Mouse (Mus musculus): ENCODE data around the gene Dtnb.

The Dtnb gene

DNA sequence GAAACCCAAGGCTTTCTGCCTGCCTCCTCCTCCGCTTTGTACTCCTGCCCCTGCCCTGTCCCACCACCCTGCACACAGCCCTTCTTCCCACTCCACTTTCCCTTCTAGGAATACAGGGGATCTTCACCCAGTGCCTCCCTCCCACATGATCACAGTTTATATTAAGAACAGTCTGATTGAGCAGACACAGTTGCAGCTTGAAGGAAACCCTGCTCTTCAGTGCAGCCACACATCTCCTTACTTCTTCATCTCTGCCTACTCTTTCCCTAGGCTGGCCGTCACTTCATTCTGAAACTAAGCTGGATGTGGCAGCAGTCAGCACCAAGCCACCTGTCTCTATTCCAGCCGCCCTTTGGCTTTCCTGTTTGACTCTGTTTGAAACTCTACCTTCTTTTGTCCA lies 201.5 kb downstream of the Dtnb start:
- DNase-seq (ENCODE audit: low read depth, low spot score) = no peak

DNA sequence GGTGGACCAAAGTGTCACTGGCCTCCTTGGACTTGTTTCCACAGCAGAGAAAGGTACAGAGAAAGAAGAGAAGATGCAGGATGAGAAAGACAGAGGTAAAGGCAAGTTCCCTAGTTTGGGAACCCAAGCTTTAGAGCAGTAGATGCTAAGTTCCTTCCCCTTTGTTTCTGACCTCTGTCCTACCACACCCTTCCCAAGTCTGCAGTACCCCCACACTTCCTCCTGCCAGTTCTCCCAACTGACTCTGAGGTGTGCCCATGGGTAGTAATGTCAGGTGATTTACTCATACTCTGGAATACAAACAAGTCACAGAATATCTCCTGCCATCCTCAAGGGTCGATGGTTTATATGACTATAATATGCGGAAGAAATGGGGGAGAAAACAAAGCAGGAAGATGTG lies 203.8 kb downstream of the Dtnb start:
- DNase-seq (ENCODE audit: low read depth, low spot score) = no peak

DNA sequence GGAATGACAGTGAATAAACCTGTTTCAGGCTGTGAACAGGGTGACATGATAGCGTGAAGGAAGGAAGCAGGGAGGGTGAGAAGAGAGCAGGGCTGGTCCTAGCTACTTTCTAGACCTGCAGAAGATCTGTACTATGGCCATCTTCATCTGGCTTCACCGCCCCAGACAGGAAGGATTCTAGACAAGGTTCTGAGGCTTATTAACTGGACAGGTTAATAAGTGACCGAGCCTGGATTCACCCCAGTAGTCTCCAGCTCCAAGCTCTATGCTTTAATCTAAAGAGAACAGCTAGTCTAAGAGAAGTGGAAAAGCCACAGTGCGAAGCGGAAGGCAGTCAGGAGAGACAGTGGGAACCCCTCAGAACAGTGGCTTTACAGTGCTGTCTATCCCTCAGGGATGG lies 205.5 kb downstream of the Dtnb start:
- no peak for DNase-seq (ENCODE audit: low read depth, low spot score)

DNA sequence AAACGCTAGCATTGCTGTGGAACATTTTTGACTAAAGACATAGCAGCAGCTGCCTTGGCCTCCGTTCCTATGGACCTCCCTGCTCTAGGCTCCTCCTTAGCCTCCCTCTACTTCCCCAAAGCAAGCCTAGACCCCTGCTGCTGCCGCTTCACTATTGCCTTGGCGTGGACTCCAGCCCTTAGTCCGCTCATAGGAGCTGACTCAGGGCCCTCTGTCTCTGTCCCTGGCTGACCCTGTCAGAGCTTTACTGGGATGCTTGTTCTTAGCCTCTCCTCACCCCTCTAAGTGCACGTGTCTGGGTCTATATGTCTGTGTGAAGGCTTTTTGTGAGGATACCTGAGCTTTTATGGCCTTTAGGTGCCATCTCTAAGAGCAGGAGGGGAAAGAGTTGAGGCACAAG lies 206.1 kb downstream of the Dtnb start:
- DNase-seq (ENCODE audit: low read depth, low spot score) = no peak

DNA sequence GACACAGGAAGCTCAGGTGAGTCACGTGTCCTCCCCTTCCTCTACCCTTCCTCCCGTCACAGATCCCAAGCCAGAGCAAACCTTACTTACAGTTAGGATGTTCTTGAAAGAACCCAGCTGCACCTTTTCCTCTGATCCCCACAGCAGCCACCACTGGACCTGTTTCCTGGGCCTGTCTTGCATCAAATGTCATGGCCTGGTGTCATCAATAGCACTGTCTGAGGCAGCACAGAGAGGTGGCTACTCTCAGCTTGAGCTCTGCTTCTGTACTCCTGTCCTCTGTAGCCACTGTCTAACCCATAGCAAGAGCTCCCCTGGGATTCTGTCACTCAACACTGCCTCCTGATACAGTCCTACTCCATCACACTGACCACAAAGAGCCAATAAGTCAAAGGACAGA lies 207.5 kb downstream of the Dtnb start:
- DNase-seq (ENCODE audit: low read depth, low spot score) = no peak

DNA sequence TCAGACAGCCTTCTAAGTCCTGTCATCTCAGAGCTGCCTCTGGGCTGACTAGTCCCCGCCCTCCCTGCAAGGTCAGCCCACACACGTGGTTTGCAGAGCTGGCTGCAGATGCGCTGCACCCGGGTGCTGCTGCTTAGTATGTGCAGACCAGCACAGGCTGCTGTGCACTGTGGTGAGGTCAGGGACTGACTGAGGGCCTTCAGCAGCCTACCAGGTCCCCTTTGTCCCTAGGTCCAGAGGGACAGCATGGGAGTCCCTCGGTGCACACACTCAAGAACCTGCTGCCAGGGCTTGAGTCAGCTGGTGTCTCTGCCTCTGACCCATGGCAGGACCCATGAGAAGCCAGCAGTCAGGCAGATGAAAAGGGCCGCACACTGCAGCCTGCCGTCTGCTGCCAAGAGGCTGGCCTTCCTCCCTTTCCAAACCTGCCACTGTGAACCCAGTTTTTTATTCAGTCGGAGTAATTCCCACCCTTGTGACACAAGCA lies 208.3 kb downstream of the Dtnb start:
- DNase-seq (ENCODE audit: low read depth, low spot score) = peak; percentile 74

DNA sequence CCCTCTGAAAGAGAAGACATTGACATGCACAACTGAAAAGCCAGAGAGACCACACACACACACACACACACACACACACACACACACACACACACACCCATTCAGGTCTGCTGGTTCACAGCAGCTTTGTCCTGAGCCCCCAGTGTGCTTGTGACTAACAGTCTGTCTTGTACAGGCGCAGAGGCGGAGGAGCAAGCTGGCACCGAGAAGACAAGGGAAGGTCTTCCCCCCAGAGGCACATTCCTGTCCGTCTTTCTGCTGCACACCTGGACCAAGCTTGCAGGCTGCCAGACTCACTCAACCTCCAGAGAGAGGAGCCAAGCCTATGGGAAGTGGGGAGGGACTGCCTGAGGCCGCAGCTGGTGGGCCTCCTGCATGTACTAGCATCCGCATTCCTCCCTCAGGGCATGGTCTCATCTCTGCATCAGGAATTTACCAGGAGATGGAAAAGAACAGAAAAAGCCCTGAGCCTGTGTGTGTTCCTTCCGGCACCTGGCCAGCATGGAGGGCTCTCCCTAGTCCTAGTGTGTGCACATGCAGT lies 208.8 kb downstream of the Dtnb start:
- peak; percentile 77 for DNase-seq (ENCODE audit: low read depth, low spot score)

DNA sequence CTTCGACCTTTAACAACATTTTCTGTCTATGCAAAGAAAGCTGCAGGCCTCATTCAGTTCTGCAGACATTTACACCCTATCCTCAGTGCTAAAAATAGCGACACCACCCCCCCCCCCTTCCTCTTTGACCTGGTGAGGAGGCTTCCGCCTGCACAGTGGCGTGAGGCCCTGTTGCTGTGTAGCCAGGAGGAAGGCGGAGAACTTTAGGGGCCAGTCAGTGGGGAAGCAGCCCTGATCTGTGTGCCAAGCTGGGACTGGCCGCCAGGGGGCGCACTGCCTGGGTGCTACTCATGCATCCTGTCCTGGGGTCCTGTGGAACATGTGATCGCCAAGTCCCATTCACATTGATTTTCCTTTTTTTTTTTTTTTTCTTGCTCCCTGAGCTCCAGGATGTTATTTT lies 209.3 kb downstream of the Dtnb start:
- peak; percentile 87 for DNase-seq (ENCODE audit: low read depth, low spot score)

DNA sequence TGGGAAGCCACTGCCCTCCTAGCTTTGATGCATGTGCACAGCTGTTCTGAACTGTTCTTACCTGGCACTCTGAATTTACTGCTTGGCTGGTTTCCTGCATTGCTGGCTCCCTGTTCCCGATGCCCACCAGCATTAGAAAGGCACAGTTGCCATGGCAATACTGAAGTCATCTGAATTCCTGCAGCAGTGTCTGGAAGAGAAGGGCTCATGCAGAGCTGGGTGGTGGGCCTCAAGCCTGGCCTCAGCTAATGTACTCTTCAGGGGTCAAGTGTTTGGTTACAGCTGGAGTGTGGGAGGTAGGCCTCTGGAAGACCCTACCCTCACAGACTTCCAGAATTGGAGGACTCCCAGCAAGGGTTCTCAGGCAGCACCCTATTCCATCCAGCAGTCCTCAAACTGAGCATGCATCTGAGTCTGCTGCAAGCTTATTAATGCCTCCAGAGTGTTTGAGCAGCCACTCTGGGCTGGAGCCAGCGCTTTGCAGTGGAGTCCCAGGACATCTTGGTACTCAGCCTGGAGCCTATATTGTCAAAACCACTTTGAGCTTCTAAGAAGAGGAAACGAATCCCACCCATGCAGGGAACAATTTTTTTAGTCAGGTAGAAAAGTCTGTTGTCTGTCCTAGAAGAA lies 211.1 kb downstream of the Dtnb start:
- no peak for DNase-seq (ENCODE audit: low read depth, low spot score)

DNA sequence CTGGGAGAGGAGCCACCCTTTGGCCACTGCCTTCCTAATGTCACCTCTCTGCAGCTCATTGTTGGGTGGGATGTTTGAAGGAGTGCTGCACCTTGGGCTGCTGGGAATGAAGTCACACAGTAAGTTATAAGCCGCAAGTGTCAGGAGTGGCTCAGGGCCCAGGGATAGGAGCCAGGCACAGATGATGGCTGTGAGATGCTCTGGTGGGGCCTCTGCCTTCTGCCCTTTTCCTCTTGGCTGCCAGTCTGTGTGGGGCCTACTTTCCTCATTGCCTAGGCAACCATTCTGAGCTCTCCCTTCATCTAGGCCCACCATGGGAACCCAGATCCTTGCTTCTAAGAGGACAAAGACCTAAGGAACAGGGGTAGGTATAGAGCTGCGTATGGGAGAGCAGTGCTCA lies 212.1 kb downstream of the Dtnb start:
- no peak for DNase-seq (ENCODE audit: low read depth, low spot score)

DNA sequence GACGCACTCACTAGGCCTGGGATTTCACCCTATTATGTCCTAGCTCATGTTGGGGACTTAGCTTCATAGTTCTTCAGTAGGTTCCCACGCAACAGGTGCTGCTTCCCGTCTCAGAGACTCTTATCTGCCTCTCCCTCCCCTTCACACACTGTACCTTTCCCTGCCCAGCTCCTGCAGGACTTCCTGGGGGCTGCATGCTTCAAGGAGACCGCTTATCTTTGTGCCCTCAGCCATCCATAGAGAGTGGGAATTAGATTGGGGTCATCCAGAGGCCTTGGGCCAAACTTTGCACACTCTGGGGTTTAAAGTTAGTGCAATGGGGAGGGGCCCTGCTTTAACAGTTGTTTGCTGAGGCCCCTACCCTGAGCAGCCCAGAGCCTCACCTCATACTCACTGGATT lies 212.5 kb downstream of the Dtnb start:
- no peak for DNase-seq (ENCODE audit: low read depth, low spot score)

DNA sequence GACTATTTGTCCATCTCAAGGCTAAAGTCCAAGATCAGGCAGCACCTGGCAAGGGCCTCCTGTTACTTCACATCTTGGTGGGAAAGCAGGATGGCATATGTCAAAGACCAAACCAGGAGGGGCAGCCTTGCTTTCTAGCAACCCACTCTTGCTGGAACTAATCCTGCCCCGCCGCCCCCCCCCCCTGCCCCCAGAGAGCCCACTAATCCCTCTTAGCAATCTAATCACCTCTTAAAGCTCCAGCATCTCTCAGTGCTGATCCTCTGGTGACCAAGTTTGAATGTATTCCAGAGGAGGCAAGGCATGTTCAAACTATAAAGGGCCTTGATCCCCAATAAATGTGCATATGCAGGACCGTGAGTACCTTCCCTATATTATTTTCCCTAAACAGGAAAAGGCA lies 214.9 kb downstream of the Dtnb start:
- DNase-seq (ENCODE audit: low read depth, low spot score) = no peak

DNA sequence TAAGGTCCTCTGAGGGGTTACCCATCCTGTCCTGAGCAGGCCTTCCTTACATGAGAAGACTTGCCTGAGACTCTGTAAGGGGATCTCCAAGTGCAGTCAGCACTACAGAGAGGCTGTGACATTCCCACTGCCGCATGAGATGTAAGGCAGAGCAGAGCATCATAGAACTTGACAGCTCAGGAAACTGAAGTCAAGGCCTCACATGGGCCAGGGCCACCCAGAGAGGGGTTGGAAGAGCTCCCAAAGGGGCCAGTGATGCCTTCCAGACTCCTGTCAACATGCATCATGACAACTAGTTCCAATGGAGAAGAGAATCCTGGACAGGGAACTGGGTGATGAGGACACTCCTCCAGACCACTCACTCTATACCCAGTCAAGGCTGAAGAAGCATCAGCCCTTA lies 215.4 kb downstream of the Dtnb start:
- DNase-seq (ENCODE audit: low read depth, low spot score) = no peak

DNA sequence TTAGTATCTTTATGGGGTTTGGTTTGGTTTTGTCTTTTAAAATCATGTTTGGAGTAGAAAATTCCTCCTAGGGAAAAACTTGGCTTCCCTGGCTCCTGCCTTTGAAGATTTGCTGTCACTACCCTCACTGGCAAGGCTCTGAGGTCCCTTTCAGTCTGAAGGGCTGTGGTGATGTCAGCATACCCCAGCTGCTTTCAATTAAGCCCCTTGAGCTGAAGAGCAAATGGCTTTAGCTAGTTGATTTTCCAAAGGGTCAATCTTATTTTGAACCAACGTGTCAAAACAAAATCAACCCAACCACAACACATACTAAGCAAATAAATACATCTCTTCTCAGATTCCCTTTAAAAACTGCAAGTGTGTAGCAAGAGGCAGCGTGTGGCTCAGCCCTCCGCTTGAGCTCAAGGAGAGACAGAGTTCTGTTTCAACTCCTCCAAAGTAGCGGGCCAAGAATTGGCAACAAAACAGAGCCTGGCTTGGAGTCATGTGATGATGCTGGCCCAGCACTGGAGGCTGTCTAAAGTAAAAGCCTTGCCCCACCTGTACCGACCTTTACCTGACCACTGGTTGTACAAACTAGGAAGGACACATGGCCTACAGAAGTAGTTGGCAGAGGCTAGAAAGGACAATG lies 216.4 kb downstream of the Dtnb start:
- DNase-seq (ENCODE audit: low read depth, low spot score) = peak; percentile 58

DNA sequence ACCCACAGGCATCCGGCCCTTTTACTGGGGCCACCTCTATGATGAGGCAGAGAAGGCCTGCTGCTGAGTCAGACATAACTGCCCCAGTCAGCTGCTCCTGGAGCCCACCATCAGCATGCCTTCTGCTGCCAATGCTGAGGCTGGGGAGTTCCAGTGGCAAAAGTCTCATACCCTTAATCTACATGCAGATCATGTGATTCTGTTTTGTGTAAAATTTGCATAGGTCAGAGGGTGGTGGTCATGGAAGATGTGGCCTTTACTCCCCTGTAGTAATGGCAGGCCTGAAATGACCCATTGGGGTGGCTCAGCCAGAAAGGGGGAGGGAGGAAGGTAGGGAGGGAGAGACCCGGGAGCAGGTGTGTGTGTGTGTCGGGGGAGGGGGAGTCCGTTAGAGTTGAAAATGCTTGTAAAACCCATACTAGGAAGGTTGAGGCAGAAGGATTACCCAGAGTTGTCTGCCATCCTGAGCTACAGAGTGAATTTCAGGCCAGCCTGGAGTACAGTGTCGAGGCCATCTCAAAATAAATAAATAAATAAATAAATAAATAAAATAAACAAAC lies 217.5 kb downstream of the Dtnb start:
- no peak for DNase-seq (ENCODE audit: low read depth, low spot score)

DNA sequence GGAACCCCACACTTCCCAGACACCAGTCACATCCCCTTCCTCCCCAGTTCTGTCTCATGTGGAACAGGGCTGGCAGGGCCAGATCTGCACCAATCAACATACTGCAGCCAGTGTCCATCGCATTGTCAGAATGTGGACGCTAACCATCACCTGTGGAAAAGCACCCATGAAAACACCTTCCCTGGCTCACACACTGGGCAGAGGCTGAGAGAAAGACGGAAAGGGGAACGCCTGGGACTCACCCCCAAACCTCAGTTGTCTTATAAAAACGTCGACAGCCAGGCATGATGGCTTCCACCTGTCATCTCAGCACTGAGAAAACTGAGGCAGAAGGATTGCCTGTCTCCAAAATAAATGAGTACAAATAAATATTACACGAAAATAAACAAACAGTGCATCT lies 219.1 kb downstream of the Dtnb start:
- no peak for DNase-seq (ENCODE audit: low read depth, low spot score)

DNA sequence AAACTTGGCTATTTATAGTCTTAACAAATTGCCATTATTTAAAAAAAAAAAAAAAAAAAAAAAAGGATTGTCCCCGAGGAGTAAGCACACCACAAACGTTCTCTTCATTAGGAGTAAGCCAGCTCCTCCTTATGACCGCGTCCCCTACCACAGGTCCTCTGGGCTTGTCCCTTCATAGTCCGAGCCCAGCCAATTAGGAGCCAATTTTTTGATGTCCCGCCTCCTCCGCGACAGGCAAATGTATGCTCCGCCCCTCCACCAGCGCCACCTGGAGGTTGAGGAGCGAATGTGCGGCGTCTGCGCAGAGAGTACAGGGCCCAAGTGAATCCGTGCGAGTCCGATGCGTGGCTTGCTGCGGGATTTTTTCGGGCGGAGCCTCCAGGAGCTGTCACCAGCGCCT lies 219.6 kb downstream of the Dtnb start:
- peak; percentile 95 for DNase-seq (ENCODE audit: low read depth, low spot score)

DNA sequence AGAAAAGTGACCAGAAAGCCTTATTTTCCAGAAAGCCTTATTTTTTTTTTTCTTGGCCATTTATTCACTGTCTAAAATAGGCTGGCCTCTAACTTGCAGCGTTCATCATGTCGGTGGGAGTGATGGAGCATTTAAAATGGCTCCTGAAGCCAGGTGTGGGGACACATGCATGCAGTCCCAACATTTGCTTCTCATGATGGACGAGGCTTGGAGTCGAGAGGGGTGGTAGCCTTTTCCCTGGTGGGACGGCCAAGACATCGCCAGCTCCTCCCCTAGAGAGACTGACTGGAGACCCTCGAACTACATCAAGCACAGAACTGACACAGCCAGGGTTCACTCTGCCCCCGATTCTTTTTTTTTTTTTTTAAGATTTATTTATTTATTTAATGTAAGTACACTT lies 220.1 kb downstream of the Dtnb start:
- DNase-seq (ENCODE audit: low read depth, low spot score) = no peak

DNA sequence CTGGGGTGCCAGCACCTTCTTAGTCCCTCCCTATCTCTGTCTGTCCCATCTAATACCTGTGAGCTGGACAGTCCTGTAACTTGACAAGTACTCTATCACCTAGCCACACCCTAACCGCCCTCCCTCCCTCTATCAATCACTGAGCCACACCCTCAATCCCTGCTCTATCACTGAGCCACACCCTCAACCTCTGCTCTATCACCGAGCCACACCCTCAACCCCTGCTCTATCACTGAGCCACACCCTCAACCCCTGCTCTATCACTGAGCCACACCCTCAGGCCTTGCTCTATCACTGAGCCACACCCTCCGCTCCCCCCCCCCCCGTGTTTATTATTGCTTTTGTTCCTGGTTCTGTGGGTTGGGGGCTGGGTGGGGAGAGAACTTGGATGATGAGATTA lies 223.4 kb downstream of the Dtnb start:
- no peak for DNase-seq (ENCODE audit: low read depth, low spot score)

DNA sequence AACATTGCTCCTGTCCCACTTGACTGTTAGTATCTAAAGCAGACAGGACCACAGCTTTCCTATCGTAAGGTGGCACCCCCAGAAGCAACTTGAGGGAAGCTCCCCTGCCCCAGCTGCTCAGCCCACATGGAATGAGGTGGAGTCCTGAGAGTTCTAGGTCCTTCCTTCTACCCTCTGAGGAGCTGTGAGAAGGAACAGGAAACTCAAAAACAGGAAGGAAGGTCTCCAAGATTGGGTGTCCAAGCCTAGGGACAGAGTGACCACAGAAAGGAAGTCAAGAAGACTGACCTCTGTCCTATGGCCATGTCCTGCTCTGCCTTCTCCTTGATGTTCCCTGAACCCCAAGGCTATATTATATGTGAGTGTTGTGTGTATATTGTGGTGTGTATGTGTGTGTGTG lies 227.4 kb downstream of the Dtnb start:
- no peak for DNase-seq (ENCODE audit: low read depth, low spot score)

DNA sequence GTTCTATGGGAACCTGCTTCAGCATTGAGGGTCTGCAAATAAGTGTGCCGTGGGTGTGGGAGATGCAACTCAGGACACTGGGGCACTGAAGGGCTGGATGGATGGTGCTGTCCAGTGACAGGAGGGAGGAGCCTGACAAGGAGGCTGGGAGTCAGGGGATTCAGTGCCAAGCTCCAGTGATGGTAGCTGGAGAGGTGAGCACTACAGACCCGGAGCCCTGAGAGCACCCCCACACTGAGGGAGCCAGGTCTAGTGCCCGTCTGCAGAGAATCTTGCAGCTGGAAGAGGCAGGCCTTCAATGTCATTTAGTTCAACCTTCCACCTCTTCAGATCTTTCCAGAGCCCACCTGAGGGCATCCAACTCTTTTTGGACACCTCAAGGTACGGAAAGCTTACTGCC lies 233.7 kb downstream of the Dtnb start, which contains the start of gene Dnmt3a:
Dnmt3a (plus strand) TSS at position 156 of the 400 bp plus-strand sequence.
- DNase-seq (ENCODE audit: low read depth, low spot score) = no peak

DNA sequence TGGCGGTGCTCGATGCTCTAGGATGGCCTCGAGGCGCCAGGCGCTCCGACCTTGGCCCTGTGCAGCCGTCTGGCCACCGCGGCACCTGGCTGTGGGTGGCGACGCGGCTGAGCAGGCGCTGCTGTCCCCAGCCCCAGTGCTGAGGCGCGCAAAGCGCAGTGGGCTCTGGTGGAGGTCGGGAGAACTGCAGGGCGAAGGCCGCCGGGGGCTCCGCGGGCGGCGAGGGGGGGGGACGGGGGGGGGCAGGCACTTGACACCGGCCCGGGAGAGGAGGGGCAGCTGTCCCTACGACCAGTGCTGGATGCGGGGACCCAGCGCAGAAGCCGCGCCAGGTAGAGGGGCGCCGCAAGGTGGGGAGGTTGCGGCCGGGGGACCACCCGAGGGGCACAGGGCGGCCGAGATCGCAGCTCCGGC lies 234.1 kb downstream of the Dtnb start:
- DNase-seq (ENCODE audit: low read depth, low spot score) = peak; percentile 89
